Mouse (Mus musculus) E14TG2a.4 (cell line): ENCODE results near the gene Oasl1.

ENCODE experiments used
- CTCF ChIP-seq: conservative IDR thresholded peaks from 2 replicates; pipeline ENCODE4 v1.5.1; 2014; ENCODE audit warnings: low read length
- NANOG ChIP-seq: IDR thresholded peaks from 2 replicates; pipeline ENCODE4 v1.6.1; 2014; ENCODE audit warnings: borderline replicate concordance, low read length, mixed read lengths
- POU5F1 ChIP-seq: IDR thresholded peaks from 2 replicates; pipeline ENCODE4 v1.6.1; 2014; ENCODE audit warnings: low read length, borderline replicate concordance

GRCm38 (mm10) chr5:114922366-114922731, 691 bp upstream of the Oasl1 start:
- TF ChIP-seq CTCF (no peak), NANOG (no peak), POU5F1 (no peak)
